Mouse (Mus musculus) hindbrain, embryonic 16.5 days (tissue): ENCODE data around the gene Rnd3. TPM values are rescaled to one million over a fixed set of nuclear protein-coding genes. Genes with fewer than 3 reads are reported as not detected.

ENCODE experiments used
- ATAC-seq: fragments of 200-750 bp; cut with Nextera tagmentation; 2 replicates; pipeline ENCODE4 v1.8.0; 2017; ENCODE audit warnings: moderate TSS enrichment, moderate library complexity
- H3K27ac ChIP-seq: fragments of 300-500 bp; sonication (generic); 2 replicates; pipeline ENCODE4 v1.5.1; 2014; ENCODE audit warnings: low read depth, mild to moderate bottlenecking, control low read depth, low read length, moderate library complexity
- H3K27me3 ChIP-seq: fragments of 300-500 bp; sonication (generic); replicated peaks from 2 replicates; pipeline ENCODE4 v1.6.1; 2014; ENCODE audit warnings: low read length; ENCODE audit not compliant: control insufficient read depth, insufficient read depth
- H3K36me3 ChIP-seq: fragments of 300-500 bp; sonication (generic); 2 replicates; pipeline ENCODE4 v1.6.1; 2014; ENCODE audit warnings: mild to moderate bottlenecking, low read length, moderate library complexity, mixed read lengths; ENCODE audit not compliant: control insufficient read depth, insufficient read depth
- H3K4me1 ChIP-seq: fragments of 300-500 bp; sonication (generic); 2 replicates; pipeline ENCODE4 v1.6.1; 2014; ENCODE audit warnings: low read depth, low read length; ENCODE audit not compliant: control insufficient read depth, insufficient read depth
- H3K4me2 ChIP-seq: fragments of 300-500 bp; sonication (generic); 2 replicates; pipeline ENCODE4 v1.6.1; 2014; ENCODE audit warnings: mild to moderate bottlenecking, low read length, control low read depth, moderate library complexity
- H3K4me3 ChIP-seq: fragments of 300-500 bp; sonication (generic); 2 replicates; pipeline ENCODE4 v1.5.1; 2014; ENCODE audit warnings: mild to moderate bottlenecking, low read length, control low read depth, moderate library complexity
- H3K9ac ChIP-seq: fragments of 300-500 bp; sonication (generic); 2 replicates; pipeline ENCODE4 v1.6.1; 2014; ENCODE audit warnings: low read depth, mild to moderate bottlenecking, control low read depth, low read length, moderate library complexity
- H3K9me3 ChIP-seq: fragments of 300-500 bp; sonication (generic); 2 replicates; pipeline ENCODE4 v1.6.1; 2014; ENCODE audit warnings: mild to moderate bottlenecking, low read length, moderate library complexity; ENCODE audit not compliant: control insufficient read depth
- WGBS: fragments of 180-500 bp; shearing (Covaris S2); extraction: QIAGEN DNeasy Blood & Tissue Kit; methylation state at CpG from one replicate; pipeline ENCODE4 v1.1.7; 2014; 5-methylcytosine and 5-hydroxymethylcytosine counted together
- polyA plus RNA-seq: library from polyadenylated mRNA; unstranded; fragments of >200 nt; fragmentation: Nextera tagmentation; extraction: Ambion mirVana; gene quantifications from 2 replicates; pipeline ENCODE4 v1.2.1, GENCODE M21; 2015

Rnd3 gene
- 82.6 and 106 TPM in 2 replicates for polyA plus RNA-seq

- Histone ChIP-seq H3K4me2 (peak within 1 kb of the TSS; percentile 59), H3K9ac (peak within 1 kb of the TSS; percentile 98), H3K27ac (peak within 1 kb of the TSS; percentile 93), H3K36me3 (no peaks in the 10 kb centered on the region), H3K9me3 (no peaks in the 10 kb centered on the region), H3K27me3 (no peaks in the 10 kb centered on the region), H3K4me3 (peak within 1 kb of the TSS; percentile 93), H3K4me1 (peaks cover 13% of the 10 kb centered on the region)
- ATAC-seq = peak; percentile 84
- WGBS = under 1% methylated on average over 25 of the region's 25 CpGs
These were observed at the start of gene Rnd3 for GRCm38 (mm10) chr2:51148975-51149374. Gene Rnd3 (minus strand): TSS chr2:51149111.

- no peaks in the 10 kb centered on the region for H3K36me3 ChIP-seq
- WGBS = 56% methylated on average over 2 of the region's 2 CpGs
- no peak overlapping the region for H3K27ac ChIP-seq
- H3K4me3 ChIP-seq = no peak overlapping the region
- H3K9me3 ChIP-seq = no peaks in the 10 kb centered on the region
- H3K9ac ChIP-seq = no peak overlapping the region
- no peak overlapping the region for H3K4me2 ChIP-seq
- no peaks in the 10 kb centered on the region for H3K27me3 ChIP-seq
- no peak for ATAC-seq
- no peaks in the 10 kb centered on the region for H3K4me1 ChIP-seq
These were observed 43.4 kb upstream of the Rnd3 start for GRCm38 (mm10) chr2:51192319-51192718.

DNA sequence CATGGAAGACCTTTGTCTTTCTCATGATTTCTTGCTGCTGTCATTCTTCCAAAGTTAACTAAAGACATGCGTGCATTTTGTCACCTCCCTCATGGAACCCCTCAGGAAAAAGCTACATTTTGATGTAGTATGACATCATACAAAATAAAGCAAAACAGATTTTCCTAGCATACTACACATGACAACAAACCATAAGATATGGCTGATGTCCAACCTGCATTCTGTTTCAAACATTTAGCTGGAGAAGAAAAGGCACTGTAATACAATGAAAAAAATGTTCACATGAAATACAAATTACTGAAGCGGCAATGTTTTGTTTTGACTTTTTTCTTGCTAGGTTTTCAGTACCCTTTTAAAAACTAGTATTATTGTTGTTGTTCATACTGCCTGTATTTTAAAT is 36.9 kb upstream of the Rnd3 start:
- Histone ChIP-seq H3K9me3 (no peaks in the 10 kb centered on the region), H3K4me1 (no peaks in the 10 kb centered on the region), H3K4me3 (no peak overlapping the region), H3K27me3 (no peaks in the 10 kb centered on the region), H3K4me2 (no peak overlapping the region), H3K27ac (no peak overlapping the region), H3K9ac (no peak overlapping the region), H3K36me3 (no peaks in the 10 kb centered on the region)
- WGBS = 89% methylated on average over 2 of the region's 2 CpGs
- no peak for ATAC-seq

- Histone ChIP-seq H3K4me1 (no peaks in the 10 kb centered on the region), H3K4me3 (no peak overlapping the region), H3K9me3 (no peaks in the 10 kb centered on the region), H3K27me3 (no peaks in the 10 kb centered on the region), H3K9ac (no peak overlapping the region), H3K36me3 (no peaks in the 10 kb centered on the region), H3K27ac (no peak overlapping the region), H3K4me2 (no peak overlapping the region)
- ATAC-seq = no peak
- 63% methylated on average over 4 of the region's 4 CpGs for WGBS
These were observed 34.1 kb upstream of the Rnd3 start for GRCm38 (mm10) chr2:51182990-51183389.

- Histone ChIP-seq H3K27me3 (no peaks in the 10 kb centered on the region), H3K4me1 (no peaks in the 10 kb centered on the region), H3K4me3 (no peak overlapping the region), H3K27ac (no peak overlapping the region), H3K9me3 (no peaks in the 10 kb centered on the region), H3K9ac (no peak overlapping the region), H3K36me3 (no peaks in the 10 kb centered on the region), H3K4me2 (no peak overlapping the region)
- no peak for ATAC-seq
These were observed 32.5 kb upstream of the Rnd3 start for GRCm38 (mm10) chr2:51181376-51181775.

- WGBS = 83% methylated on average over 3 of the region's 3 CpGs
- Histone ChIP-seq H3K9me3 (no peaks in the 10 kb centered on the region), H3K4me1 (no peaks in the 10 kb centered on the region), H3K27ac (no peak overlapping the region), H3K36me3 (no peaks in the 10 kb centered on the region), H3K4me2 (no peak overlapping the region), H3K27me3 (no peaks in the 10 kb centered on the region), H3K9ac (no peak overlapping the region), H3K4me3 (no peak overlapping the region)
- no peak for ATAC-seq
These were observed 30.2 kb upstream of the Rnd3 start for GRCm38 (mm10) chr2:51179096-51179495.

GRCm38 (mm10) chr2:51177615-51178014 is 28.7 kb upstream of the Rnd3 start:
- Histone ChIP-seq H3K4me2 (no peak overlapping the region), H3K4me1 (no peaks in the 10 kb centered on the region), H3K27ac (no peak overlapping the region), H3K27me3 (no peaks in the 10 kb centered on the region), H3K4me3 (no peak overlapping the region), H3K9me3 (no peaks in the 10 kb centered on the region), H3K36me3 (no peaks in the 10 kb centered on the region), H3K9ac (no peak overlapping the region)
- ATAC-seq = no peak
- WGBS = 73% methylated on average over 3 of the region's 3 CpGs

DNA sequence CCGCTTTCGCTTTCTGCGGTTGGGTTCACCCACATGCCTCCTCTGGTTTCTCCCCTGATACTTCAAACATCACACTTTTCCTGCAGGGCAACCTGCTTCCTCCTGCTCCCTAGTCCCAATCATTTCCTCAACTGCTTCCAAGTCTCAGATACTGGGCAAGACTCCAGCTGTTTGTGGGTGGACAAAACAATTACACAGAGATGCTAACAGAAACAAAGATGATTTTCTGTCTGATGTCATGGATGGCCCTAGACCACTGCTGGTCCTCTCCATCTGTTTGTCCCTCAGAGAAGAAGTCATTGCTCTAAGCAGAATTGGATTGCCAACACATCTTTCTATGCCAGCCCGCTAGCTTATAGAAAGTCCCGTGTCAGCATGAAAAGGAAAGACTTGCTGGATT is 26.4 kb upstream of the Rnd3 start:
- ATAC-seq = no peak
- WGBS = 75% methylated on average over 5 of the region's 5 CpGs
- no peak overlapping the region for H3K4me2 ChIP-seq

DNA sequence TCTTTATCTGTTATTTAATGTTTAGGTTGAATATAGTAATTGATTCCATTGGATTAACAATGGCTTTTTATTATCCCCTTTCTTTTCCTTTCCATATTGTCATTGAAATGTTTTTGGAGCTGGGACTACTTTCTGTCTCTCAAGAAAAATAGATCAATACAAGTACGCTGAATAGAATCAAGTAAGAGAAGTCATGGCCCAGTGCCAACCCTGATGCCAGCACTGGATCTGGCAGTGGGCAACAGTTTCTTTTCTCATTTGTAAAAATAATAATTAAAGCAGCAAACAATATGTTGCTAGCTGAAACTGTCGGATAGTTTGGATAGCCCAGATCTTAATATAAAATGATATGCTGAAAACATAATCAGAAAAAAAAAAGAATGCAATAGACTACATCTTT is 12.2 kb upstream of the Rnd3 start:
- H3K27me3 ChIP-seq = no peaks in the 10 kb centered on the region
- no peaks in the 10 kb centered on the region for H3K36me3 ChIP-seq

More for the DNA sequence above, 26.4 kb upstream of the Rnd3 start:
- H3K27ac ChIP-seq = no peak overlapping the region
- no peak overlapping the region for H3K4me3 ChIP-seq
- no peaks in the 10 kb centered on the region for H3K27me3 ChIP-seq
- H3K9me3 ChIP-seq = no peaks in the 10 kb centered on the region
- H3K4me1 ChIP-seq = no peaks in the 10 kb centered on the region
- no peak overlapping the region for H3K9ac ChIP-seq
- H3K36me3 ChIP-seq = no peaks in the 10 kb centered on the region

DNA sequence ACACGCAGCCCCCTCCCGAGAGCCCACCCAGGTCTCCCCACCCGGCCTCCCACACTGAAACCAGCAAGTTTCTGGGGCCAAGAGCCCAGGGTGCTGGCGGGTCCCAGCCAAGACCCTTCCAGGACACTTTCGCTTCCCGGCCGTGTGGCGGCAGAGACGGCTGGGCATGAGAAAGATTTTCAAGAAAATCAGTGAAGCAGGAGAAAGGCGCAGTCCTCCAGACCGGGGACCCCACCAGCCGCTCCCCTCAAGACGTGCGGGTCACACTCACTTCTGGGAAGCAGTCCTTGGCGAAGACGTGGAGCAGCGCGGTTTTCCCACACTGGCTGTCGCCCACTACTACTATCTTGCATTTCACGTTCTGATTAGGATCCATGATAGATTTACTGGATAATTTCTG is 457 bp downstream of the Rnd3 start:
- no peaks in the 10 kb centered on the region for H3K36me3 ChIP-seq
- H3K4me2 ChIP-seq = peak overlapping the region; percentile 59
- H3K27ac ChIP-seq = peak overlapping the region; percentile 93
- ATAC-seq = peak; percentile 24; the same call in 1 of the 2 replicates
- H3K4me3 ChIP-seq = peak overlapping the region; percentile 93
- peaks cover 15% of the 10 kb centered on the region for H3K4me1 ChIP-seq
- H3K27me3 ChIP-seq = no peaks in the 10 kb centered on the region
- WGBS = under 1% methylated on average over 20 of the region's 20 CpGs
- no peaks in the 10 kb centered on the region for H3K9me3 ChIP-seq
- H3K9ac ChIP-seq = peak overlapping the region; percentile 98

More for the DNA sequence above, 12.2 kb upstream of the Rnd3 start:
- H3K4me3 ChIP-seq = no peak overlapping the region
- H3K9ac ChIP-seq = no peak overlapping the region
- WGBS = 57% methylated on average over 2 of the region's 2 CpGs
- no peaks in the 10 kb centered on the region for H3K9me3 ChIP-seq
- no peak overlapping the region for H3K27ac ChIP-seq
- no peak for ATAC-seq
- H3K4me1 ChIP-seq = no peaks in the 10 kb centered on the region
- no peak overlapping the region for H3K4me2 ChIP-seq
